Mouse (Mus musculus) E14TG2a.4 (cell line): ENCODE results near the gene Gpsm1.

Experiments used
- H3K27me3 ChIP-seq: 2 replicates; pipeline ENCODE4 v1.6.1; 2014; ENCODE audit warnings: low read length, control low read depth; ENCODE audit not compliant: insufficient read depth
- H3K36me3 ChIP-seq: 2 replicates; pipeline ENCODE4 v1.6.1; 2014; ENCODE audit warnings: low read length, control low read depth; ENCODE audit not compliant: insufficient read depth
- H3K4me1 ChIP-seq: replicated peaks from 2 replicates; pipeline ENCODE4 v1.6.1; 2014; ENCODE audit warnings: low read depth, low read length, control low read depth
- H3K4me3 ChIP-seq: replicated peaks from 2 replicates; pipeline ENCODE4 v1.5.1; 2014; ENCODE audit warnings: mild to moderate bottlenecking, low read length
- H3K9me3 ChIP-seq: 2 replicates; pipeline ENCODE4 v1.6.1; 2014; ENCODE audit warnings: low read length, control low read depth
- CTCF ChIP-seq: conservative IDR thresholded peaks from 2 replicates; pipeline ENCODE4 v1.5.1; 2014; ENCODE audit warnings: low read length
- NANOG ChIP-seq: IDR thresholded peaks from 2 replicates; pipeline ENCODE4 v1.6.1; 2014; ENCODE audit warnings: borderline replicate concordance, low read length, mixed read lengths
- POU5F1 ChIP-seq: IDR thresholded peaks from 2 replicates; pipeline ENCODE4 v1.6.1; 2014; ENCODE audit warnings: low read length, borderline replicate concordance

Gpsm1 gene

DNA sequence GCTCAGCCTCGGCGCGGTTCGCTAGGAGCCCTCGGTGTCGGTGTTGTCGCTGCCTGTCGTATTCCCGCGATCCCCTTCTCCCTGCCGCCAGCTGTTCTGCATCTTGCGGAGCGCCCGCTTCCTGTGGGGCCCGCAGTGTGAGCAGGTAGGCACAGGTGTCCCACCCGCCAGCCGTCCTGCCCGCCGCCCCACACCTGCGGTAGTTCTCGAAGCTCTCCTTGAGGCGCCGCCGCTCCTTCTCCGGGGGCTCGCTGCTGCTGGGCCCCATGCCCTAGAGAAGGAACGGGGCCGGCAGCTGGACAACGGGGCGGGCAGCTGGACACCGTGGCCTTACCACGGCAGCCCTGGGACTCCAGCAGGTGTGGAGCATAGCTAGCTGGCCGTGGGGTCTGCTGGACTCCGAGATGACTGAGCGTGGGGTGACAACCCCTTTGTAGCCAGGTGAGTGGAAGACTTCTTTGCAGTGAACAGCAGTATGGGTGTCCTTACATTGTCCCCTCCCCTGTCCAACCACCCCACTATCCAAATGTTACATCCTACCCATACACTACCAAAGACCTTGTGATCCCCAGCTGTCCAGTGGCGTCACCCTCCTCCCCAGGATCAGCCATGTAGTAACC is 37.1 kb downstream of the Gpsm1 start:
- Histone ChIP-seq H3K4me3 (peak overlapping the region; percentile 88), H3K36me3 (peaks cover 22% of the 10 kb centered on the region), H3K9me3 (no peaks in the 10 kb centered on the region), H3K4me1 (peaks cover 46% of the 10 kb centered on the region), H3K27me3 (peaks cover 8% of the 10 kb centered on the region; the same call in 1 of the 2 replicates)
- TF ChIP-seq NANOG (no peak), POU5F1 (no peak), CTCF (no peak)

DNA sequence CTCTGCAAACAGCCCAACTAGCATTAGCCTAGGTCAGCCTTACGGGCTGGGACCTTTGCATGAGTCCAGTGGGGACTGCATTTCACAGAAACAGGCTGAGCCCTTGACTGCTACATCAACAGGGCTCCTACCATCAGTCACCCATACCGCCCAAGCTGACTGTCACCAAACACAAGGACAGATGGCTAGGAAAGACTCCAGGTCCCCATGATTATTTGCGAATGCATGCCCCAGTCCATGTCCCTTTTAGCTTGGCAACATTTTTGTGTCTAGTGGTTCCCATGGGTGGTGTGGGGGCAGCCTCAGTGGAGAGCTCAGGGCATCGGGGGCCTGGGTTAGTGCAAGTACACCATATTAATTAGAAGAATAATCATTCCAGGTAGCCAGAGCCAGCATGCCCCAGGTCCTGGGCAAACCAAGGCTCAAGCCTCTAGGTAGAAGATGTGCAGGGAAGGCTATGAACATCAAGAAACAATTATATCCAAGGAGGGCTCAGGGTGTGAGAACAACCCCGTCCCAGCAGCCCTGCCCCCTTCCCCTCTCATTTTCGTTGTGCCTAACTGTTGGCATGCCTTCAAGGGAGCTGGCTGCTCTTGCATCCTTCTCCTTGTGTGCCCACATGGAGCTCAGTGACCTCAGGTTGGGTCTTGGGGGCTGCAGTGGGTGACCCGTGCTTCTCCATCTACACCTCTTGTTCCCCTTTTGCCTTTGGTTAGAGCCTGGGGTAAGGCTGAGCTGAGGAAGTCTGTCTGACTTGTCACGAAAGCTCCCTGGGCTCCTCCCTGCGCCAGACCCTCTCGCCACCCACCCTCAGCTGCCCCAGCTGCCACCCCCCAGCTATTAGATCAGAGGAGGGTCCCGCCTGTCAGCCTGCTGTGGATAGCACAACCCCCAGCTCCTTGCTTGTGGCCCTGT is 38.0 kb downstream of the Gpsm1 start:
- H3K36me3 ChIP-seq: peaks cover 22% of the 10 kb centered on the region
- TF ChIP-seq POU5F1: no peak
- TF ChIP-seq CTCF: no peak
- no peak for TF ChIP-seq NANOG
- no peaks in the 10 kb centered on the region for H3K9me3 ChIP-seq
- peak overlapping the region; percentile 88 for H3K4me3 ChIP-seq
- H3K27me3 ChIP-seq: peaks cover 15% of the 10 kb centered on the region; the same call in 1 of the 2 replicates
- H3K4me1 ChIP-seq: peaks cover 48% of the 10 kb centered on the region

DNA sequence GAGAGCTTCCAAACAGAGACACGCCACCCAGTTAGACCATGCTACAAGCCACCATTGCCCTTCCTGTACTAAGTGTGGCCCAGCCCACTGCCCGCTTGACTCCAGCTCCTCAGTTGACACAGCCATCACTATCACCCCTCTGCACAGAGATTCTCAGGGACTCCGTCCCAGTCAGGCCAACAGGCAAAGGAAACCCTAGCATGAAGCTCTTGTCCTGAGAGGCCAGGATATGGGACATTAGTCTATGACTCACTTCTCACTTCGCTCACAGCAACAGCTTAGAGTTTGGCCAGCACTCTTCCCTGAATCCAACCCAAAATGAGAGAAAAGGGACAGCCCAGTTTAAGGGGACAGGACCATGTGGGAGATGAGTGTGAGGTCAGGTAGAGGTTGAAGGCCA is 39.1 kb downstream of the Gpsm1 start:
- Histone ChIP-seq H3K27me3 (peaks cover 20% of the 10 kb centered on the region; the same call in 1 of the 2 replicates), H3K4me3 (no peak overlapping the region), H3K4me1 (peaks cover 46% of the 10 kb centered on the region), H3K36me3 (peaks cover 14% of the 10 kb centered on the region), H3K9me3 (no peaks in the 10 kb centered on the region)
- TF ChIP-seq CTCF (no peak), NANOG (no peak), POU5F1 (no peak)

DNA sequence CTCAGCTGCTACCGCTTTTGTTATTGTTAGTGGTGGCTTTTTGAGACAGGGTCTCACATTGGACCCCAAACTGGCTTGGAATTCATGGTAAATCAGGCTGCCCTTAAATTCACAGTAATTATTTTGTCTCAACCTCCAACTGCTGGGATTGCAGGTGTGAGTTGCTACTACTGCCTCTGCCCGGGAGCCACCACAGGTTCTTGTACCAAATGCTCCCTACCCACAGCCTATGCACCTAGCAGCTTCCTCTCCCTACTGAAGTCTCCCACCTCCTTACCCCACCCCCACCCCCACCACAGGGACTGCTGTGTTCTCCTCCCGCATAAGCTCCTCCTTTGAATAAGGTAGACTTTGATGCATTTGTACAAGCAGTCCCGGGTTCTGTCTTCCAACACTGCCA is 40.9 kb downstream of the Gpsm1 start:
- Histone ChIP-seq H3K27me3 (peaks cover 20% of the 10 kb centered on the region; the same call in 1 of the 2 replicates), H3K36me3 (peaks cover 7% of the 10 kb centered on the region), H3K9me3 (no peaks in the 10 kb centered on the region), H3K4me3 (no peak overlapping the region), H3K4me1 (peaks cover 45% of the 10 kb centered on the region)
- no peak for TF ChIP-seq NANOG
- no peak for TF ChIP-seq POU5F1
- TF ChIP-seq CTCF: no peak

DNA sequence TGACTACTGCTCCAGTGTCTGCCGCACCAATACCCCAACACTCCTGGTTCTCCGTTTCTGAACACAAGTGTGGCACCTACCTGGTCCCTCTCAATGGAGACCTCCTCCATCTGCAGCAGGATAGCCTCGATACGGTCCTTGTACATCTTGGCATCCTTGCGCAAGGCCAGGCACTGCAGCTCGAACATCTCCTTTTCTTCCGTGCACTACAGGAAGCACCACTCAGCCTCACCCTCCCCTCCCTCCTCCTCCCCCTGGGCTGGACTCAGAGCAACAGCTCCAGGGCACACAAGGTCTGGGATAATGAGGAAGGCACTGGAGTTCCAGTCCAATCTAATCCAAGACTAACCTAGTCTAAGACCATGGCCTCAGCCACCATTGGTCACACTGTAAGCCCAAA is 41.4 kb downstream of the Gpsm1 start:
- Histone ChIP-seq H3K36me3 (peaks cover 11% of the 10 kb centered on the region), H3K4me3 (peak overlapping the region; percentile 53), H3K27me3 (peaks cover 20% of the 10 kb centered on the region; the same call in 1 of the 2 replicates), H3K4me1 (peaks cover 43% of the 10 kb centered on the region), H3K9me3 (no peaks in the 10 kb centered on the region)
- TF ChIP-seq NANOG (no peak), POU5F1 (no peak), CTCF (no peak)

DNA sequence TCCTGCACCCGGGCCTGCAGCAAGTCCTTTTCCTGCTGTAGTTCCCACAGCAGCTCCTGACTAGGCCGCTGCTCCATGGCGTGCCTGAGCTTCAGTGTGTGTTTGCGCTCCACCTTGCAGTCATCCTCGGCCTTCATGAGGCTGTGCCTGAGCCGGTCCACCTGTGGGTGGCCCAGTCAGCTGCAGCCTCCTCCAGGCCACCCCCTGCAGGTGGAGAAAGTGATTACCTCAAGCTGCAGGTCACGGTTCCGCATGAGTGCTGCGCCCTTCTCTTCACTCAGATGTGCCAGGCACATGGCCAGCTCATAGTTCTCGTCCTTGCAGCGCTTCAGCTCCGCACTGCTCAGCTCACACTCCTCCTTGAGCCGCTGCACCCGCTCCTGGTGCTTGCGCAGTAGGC is 42.2 kb downstream of the Gpsm1 start:
- H3K4me3 ChIP-seq: peak overlapping the region; percentile 53
- peaks cover 19% of the 10 kb centered on the region; the same call in 1 of the 2 replicates for H3K27me3 ChIP-seq
- TF ChIP-seq CTCF (peak; percentile 5; the same call in 1 of the 2 replicates), POU5F1 (no peak), NANOG (no peak)
- H3K9me3 ChIP-seq: no peaks in the 10 kb centered on the region
- peaks cover 42% of the 10 kb centered on the region for H3K4me1 ChIP-seq
- H3K36me3 ChIP-seq: peaks cover 15% of the 10 kb centered on the region

DNA sequence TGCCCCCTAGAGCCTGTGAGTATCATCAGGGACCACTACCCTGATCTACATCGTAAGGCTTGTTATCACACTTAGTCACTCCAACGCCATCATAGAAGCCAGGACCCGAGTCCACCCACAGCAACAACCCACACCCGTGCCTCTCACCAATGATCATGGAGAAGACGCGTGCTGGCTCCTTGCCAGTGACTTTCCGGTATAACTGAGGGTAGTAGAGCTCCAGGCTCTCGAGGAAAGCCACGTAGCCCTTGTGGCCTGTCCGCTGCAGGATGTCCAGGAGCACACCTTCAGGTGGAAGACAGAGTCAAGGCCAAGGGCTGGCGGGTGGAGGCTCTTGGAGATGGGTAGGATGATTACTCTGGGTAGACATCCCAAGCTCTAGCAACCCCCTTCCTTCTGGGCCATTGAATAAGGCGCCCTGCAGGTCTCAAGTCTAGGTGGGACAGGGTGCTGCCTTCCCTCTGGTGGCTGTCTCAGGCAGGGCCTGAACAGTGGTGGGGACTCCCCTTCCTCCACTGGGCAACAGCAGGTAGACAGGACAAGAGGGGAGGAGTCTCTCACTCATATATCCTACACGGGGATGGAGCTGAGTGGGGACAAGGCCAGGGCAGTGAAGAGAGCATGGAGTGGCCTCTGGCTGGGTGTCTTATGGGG is 43.5 kb downstream of the Gpsm1 start:
- H3K9me3 ChIP-seq: no peaks in the 10 kb centered on the region
- no peak overlapping the region for H3K4me3 ChIP-seq
- H3K4me1 ChIP-seq: peaks cover 34% of the 10 kb centered on the region
- peaks cover 28% of the 10 kb centered on the region for H3K36me3 ChIP-seq
- TF ChIP-seq NANOG (no peak), CTCF (no peak), POU5F1 (no peak)
- H3K27me3 ChIP-seq: peaks cover 12% of the 10 kb centered on the region; the same call in 1 of the 2 replicates

DNA sequence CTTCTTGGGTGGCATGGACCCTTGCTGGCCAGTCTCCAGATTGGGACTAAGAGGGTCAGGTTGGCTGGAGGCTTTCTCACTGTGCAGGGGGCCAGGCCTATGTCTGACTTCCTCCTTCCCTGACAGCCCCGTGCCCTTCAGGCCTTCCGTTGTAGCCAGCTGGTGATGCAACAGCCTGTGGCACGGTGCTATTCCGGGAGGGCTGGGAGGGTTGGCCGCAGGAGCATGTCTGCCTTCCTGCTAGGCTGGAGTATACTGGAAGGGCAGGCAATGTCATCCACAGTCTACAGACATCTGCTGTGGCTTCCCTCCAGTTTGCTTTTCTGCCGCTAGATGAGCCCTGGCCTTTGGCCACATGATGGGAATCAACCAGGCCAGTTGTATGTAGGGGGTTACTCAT is 44.7 kb downstream of the Gpsm1 start:
- H3K36me3 ChIP-seq: peaks cover 38% of the 10 kb centered on the region
- H3K4me3 ChIP-seq: no peak overlapping the region
- H3K4me1 ChIP-seq: peaks cover 35% of the 10 kb centered on the region
- peaks cover 12% of the 10 kb centered on the region; the same call in 1 of the 2 replicates for H3K27me3 ChIP-seq
- TF ChIP-seq NANOG (no peak), CTCF (no peak), POU5F1 (no peak)
- H3K9me3 ChIP-seq: no peaks in the 10 kb centered on the region
